ENCODE assay signal across 20 mouse cellular contexts in genomic region chr14:120219224-120219623, GRCm38 (mm10). TPM values are rescaled to one million over a fixed set of nuclear protein-coding genes. Genes with fewer than 3 reads are reported as not detected.
DNase-seq lines count a peak whose midpoint lies in the region; ATAC-seq and TF ChIP-seq lines count a peak whose summit lies in the region.
"Had no signal": no experiment of that assay in that cellular context is flagged by ENCODE, and none has a peak within 500 bp of the region (broad histone marks: within the 10 kb centered on the region; RNA-seq: fewer than 3 reads in every experiment).

No protein-coding gene starts in this region.

- peak; percentile 19 for DNase-seq in gastrocnemius, adult 2 months
- DNase-seq in gastrocnemius, postnatal 36 days: no peak
- DNase-seq in liver, embryonic 11.5 days (ENCODE audit: low spot score): peak; percentile 15
- DNase-seq in liver: no peak
- DNase-seq in frontal cortex, postnatal 10 days (ENCODE audit: low spot score in 2 of 2): no peak
- no peak for DNase-seq in left cerebral cortex, postnatal 4 days
- DNase-seq: adrenal gland, adult 8-10 months; adrenal gland, postnatal 25 days; cerebellum, adult 11-12 months; cerebellum, adult 8-10 months; cerebellum, postnatal 36 days; embryo, embryonic 11 days; heart, adult 11 months had no signal

- H3K27ac ChIP-seq in gastrocnemius, adult 2 months: 0 out of 2 replicates have a peak overlapping the region, but pooled peaks have one; percentile 3
- H3K27ac ChIP-seq in liver, embryonic 11.5 days (ENCODE audit: low read depth, low read length): no peak overlapping the region
- no peak overlapping the region for H3K27ac ChIP-seq in limb, embryonic 15.5 days
- H3K27ac ChIP-seq: embryonic facial prominence, embryonic 15.5 days; hindbrain, embryonic 12.5 days; hindbrain, embryonic 15.5 days had no signal

- no peak for TF ChIP-seq CTCF in gastrocnemius, adult 2 months (IDR thresholded peaks at IDR 0.05)

- ATAC-seq in liver, embryonic 11.5 days (replicated peaks; ENCODE audit: low FRiP score): no peak
- ATAC-seq in limb, embryonic 15.5 days (ENCODE audit: insufficient number of reproducible peaks, low FRiP score, low TSS enrichment, low read depth): 0 out of 2 replicates have a peak, but pooled peaks have one; percentile 63
- ATAC-seq: activated CD4-positive, CD25-positive, alpha-beta regulatory T cell, adult 4 months; forebrain, embryonic 14.5 days had no signal

- H3K36me3 ChIP-seq in liver, embryonic 11.5 days (ENCODE audit: control insufficient read depth, insufficient read depth, low read length): no peaks in the 10 kb centered on the region
- H3K36me3 ChIP-seq in limb, embryonic 15.5 days: no peaks in the 10 kb centered on the region
- H3K36me3 ChIP-seq: embryonic facial prominence, embryonic 15.5 days; hindbrain, embryonic 12.5 days; hindbrain, embryonic 15.5 days had no signal

- H3K4me2 ChIP-seq in liver, embryonic 11.5 days: no peak overlapping the region
- no peak overlapping the region for H3K4me2 ChIP-seq in limb, embryonic 15.5 days
- H3K4me2 ChIP-seq: embryonic facial prominence, embryonic 15.5 days; heart, embryonic 11.5 days; hindbrain, embryonic 12.5 days; hindbrain, embryonic 15.5 days had no signal

- H3K9ac ChIP-seq in liver, embryonic 11.5 days (ENCODE audit: low read depth, low read length): no peak overlapping the region
- H3K9ac ChIP-seq in limb, embryonic 15.5 days: no peak overlapping the region
- H3K9ac ChIP-seq: embryonic facial prominence, embryonic 15.5 days; hindbrain, embryonic 12.5 days; hindbrain, embryonic 15.5 days had no signal

- intact Hi-C loops in gastrocnemius, adult 2 months (cut with DNase I): loop anchor here (5.0 kb wide), 1 partner anchor 57 kb away; no protein-coding TSS in a partner anchor
- intact Hi-C loops in gastrocnemius, postnatal 36 days (cut with DNase I): no loop called here
- intact Hi-C loops in left cerebral cortex, postnatal 4 days (cut with DNase I): no loop called here

- H3K4me1 ChIP-seq in liver, embryonic 11.5 days (replicated peaks; ENCODE audit: control insufficient read depth, insufficient read depth, low read length): no peaks in the 10 kb centered on the region
- peaks cover 6% of the 10 kb centered on the region for H3K4me1 ChIP-seq in limb, embryonic 15.5 days
- H3K4me1 ChIP-seq: hindbrain, embryonic 12.5 days had no signal

- H3K4me3 ChIP-seq in gastrocnemius, adult 2 months: no peak overlapping the region
- no peak overlapping the region for H3K4me3 ChIP-seq in liver, embryonic 11.5 days (ENCODE audit: low read depth, low read length)
- H3K4me3 ChIP-seq in limb, embryonic 15.5 days: no peak overlapping the region
- H3K4me3 ChIP-seq: embryonic facial prominence, embryonic 15.5 days; hindbrain, embryonic 12.5 days; hindbrain, embryonic 15.5 days had no signal

- WGBS in liver, embryonic 11.5 days: 87% methylated on average over 4 of the region's 4 CpGs
- 82% methylated on average over 4 of the region's 4 CpGs for WGBS in limb, embryonic 15.5 days

- no peaks in the 10 kb centered on the region for H3K9me3 ChIP-seq in liver, embryonic 11.5 days (ENCODE audit: control insufficient read depth, low read length)
- no peaks in the 10 kb centered on the region for H3K9me3 ChIP-seq in limb, embryonic 15.5 days
- H3K9me3 ChIP-seq: embryonic facial prominence, embryonic 15.5 days; hindbrain, embryonic 12.5 days; hindbrain, embryonic 15.5 days had no signal

- no peaks in the 10 kb centered on the region for H3K27me3 ChIP-seq in liver, embryonic 11.5 days (replicated peaks; ENCODE audit: control insufficient read depth, insufficient read depth, low read length)
- H3K27me3 ChIP-seq in limb, embryonic 15.5 days: no peaks in the 10 kb centered on the region
- H3K27me3 ChIP-seq: embryonic facial prominence, embryonic 15.5 days; hindbrain, embryonic 12.5 days; hindbrain, embryonic 15.5 days had no signal

RNA-seq across cellular contexts. Expression of gene Mbnl2, which starts 56.2 kb away (rescaled TPM):
- 100 to 1,000 TPM; 282 to 352 TPM for total RNA-seq in gastrocnemius, adult 2 months (2021)
- total RNA-seq in gastrocnemius, postnatal 36 days (2021): 100 to 1,000 TPM; 312 to 318 TPM
- 38.2 and 40.0 TPM in 2 replicates for polyA plus RNA-seq in liver, embryonic 11.5 days (2014; fragmentation: Nextera tagmentation; extraction: Ambion mirVana)
- polyA plus RNA-seq in limb, embryonic 15.5 days (2015; fragmentation: Nextera tagmentation; extraction: Ambion mirVana): 163 and 180 TPM in 2 replicates
- total RNA-seq in left cerebral cortex, postnatal 4 days (2021): 10 to 100 TPM; 39.9 to 41.2 TPM

Comparison
In these comparisons a context has a peak if more than half of its experiments do, and no peak if none do; other contexts are left out.
1. DNase-seq: peak in gastrocnemius, adult 2 months (single experiment) and liver, embryonic 11.5 days (single experiment); none in gastrocnemius, postnatal 36 days (0 of 2), liver (single experiment), frontal cortex, postnatal 10 days (0 of 2) and left cerebral cortex, postnatal 4 days (single experiment).
2. RNA of gene Mbnl2, which starts 56.2 kb away (total RNA-seq): 282 to 352 TPM in gastrocnemius, adult 2 months and 312 to 318 TPM in gastrocnemius, postnatal 36 days; 39.9 to 41.2 TPM in left cerebral cortex, postnatal 4 days; every median in the first group is over 4 times any median in the second.